Mouse (Mus musculus): Measurements from ENCODE around the gene Tsga10. TPM values are rescaled to one million over a fixed set of nuclear protein-coding genes. Genes with fewer than 3 reads are reported as not detected.
A peak's percentile ranks its signal among the peaks of the same experiment; 100 is the strongest.

The Tsga10 gene
- total and polyA plus RNA-seq, 3 experiments = 0.47 to 0.57 (median 0.55) TPM

GRCm38 (mm10) chr1:37903178-37903577 is 36.9 kb upstream of the Tsga10 start:
- H3K36me3 ChIP-seq (replicated peaks in 1 of 2; ENCODE audit: control insufficient read depth in 1 of 2, insufficient read depth in 1 of 2, low read length in 1 of 2) = peaks cover 13 to 26% of the 10 kb centered on the region in 2 experiments
- no peaks in the 10 kb centered on the region for H3K79me2 ChIP-seq (replicated peaks; ENCODE audit: control insufficient read depth, extremely low read depth, insufficient read depth, poor library complexity, severe bottlenecking)
- H3K4me2 ChIP-seq (ENCODE audit: insufficient read depth, low read depth, poor library complexity, severe bottlenecking) = no peak overlapping the region
- no peak overlapping the region for H3K4me3 ChIP-seq (replicated peaks in 1 of 3; ENCODE audit: low read depth in 2 of 3, low read length in 2 of 3, poor library complexity in 1 of 3)
- no peak overlapping the region for H3K27ac ChIP-seq (ENCODE audit: insufficient read depth, low read depth)
- DNase-seq (ENCODE audit: extremely low read depth) = peak; percentile 48
- dilution Hi-C loops (cut with MboI; ENCODE audit: extremely low pct_ligation_motif_present, extremely low pct_unique_long_range_greater_than_20kb, low sequenced_read_pairs) (no loop called here), in situ Hi-C loops (cut with MboI; ENCODE audit: low pct_ligation_motif_present, low pct_unique_long_range_greater_than_20kb, low sequenced_read_pairs) (no loop called here)
- no peak overlapping the region for H3K9ac ChIP-seq (ENCODE audit: insufficient read depth, low read depth)
- no peaks in the 10 kb centered on the region for H3K27me3 ChIP-seq (replicated peaks)
- no peaks in the 10 kb centered on the region for H3K4me1 ChIP-seq (ENCODE audit: control insufficient read depth in 1 of 2, insufficient read depth in 2 of 2)
- H3K9me3 ChIP-seq (replicated peaks; ENCODE audit: low read length) = no peaks in the 10 kb centered on the region
- TF ChIP-seq NELFE (IDR thresholded peaks at IDR 0.05; ENCODE audit: low read depth, low read length) = no peak
- TF ChIP-seq MEF2A (IDR thresholded peaks at IDR 0.05; ENCODE audit: borderline replicate concordance, low read depth, low read length) = no peak
- peak in 1 of 2 experiments; percentile 69; a peak in 2 of 4 replicates for TF ChIP-seq CTCF (conservative IDR thresholded peaks at IDR 0.05 in 1 of 2, IDR thresholded peaks at IDR 0.05 in 1 of 2; ENCODE audit: low read depth in 2 of 2, low read length in 2 of 2)
- peak; percentile 68 for TF ChIP-seq SMC3 (IDR thresholded peaks at IDR 0.05; ENCODE audit: low read depth, low read length)
- TF ChIP-seq E2F4 (IDR thresholded peaks at IDR 0.05; ENCODE audit: insufficient replicate concordance, low read depth, low read length) = no peak
- no peak for TF ChIP-seq MYC (IDR thresholded peaks at IDR 0.05; ENCODE audit: low read depth, low read length)
- TF ChIP-seq ETS1 (conservative IDR thresholded peaks at IDR 0.05; ENCODE audit: low read depth, low read length) = no peak
- TF ChIP-seq CHD2 (IDR thresholded peaks at IDR 0.05; ENCODE audit: low read length) = no peak
- TF ChIP-seq NRF1 (IDR thresholded peaks at IDR 0.05; ENCODE audit: low read depth, low read length) = no peak
- 0 out of 2 replicates have a peak, but pooled peaks have one; percentile 28 for TF ChIP-seq SIN3A (IDR thresholded peaks at IDR 0.05; ENCODE audit: low read length)
- no peak for TF ChIP-seq ZKSCAN1 (IDR thresholded peaks at IDR 0.05; ENCODE audit: borderline replicate concordance, low read depth, low read length)
- 0 out of 2 replicates have a peak, but pooled peaks have one; percentile 21 for TF ChIP-seq IRF4 (IDR thresholded peaks at IDR 0.05; ENCODE audit: low read depth, low read length)
- no peak for TF ChIP-seq TBP (conservative IDR thresholded peaks at IDR 0.05; ENCODE audit: low read depth, low read length)
- no peak for TF ChIP-seq ZMIZ1 (IDR thresholded peaks at IDR 0.05; ENCODE audit: low read depth, low read length)
- peak; percentile 57 for TF ChIP-seq RAD21 (IDR thresholded peaks at IDR 0.05; ENCODE audit: low read depth, low read length)
- no peak for TF ChIP-seq MAX (IDR thresholded peaks at IDR 0.05; ENCODE audit: low read length)

GRCm38 (mm10) chr1:37900288-37900687 is 34.1 kb upstream of the Tsga10 start:
- dilution Hi-C loops (cut with MboI; ENCODE audit: extremely low pct_ligation_motif_present, extremely low pct_unique_long_range_greater_than_20kb, low sequenced_read_pairs) = no loop called here
- no peak for TF ChIP-seq SMC3 (IDR thresholded peaks at IDR 0.05; ENCODE audit: low read depth, low read length)
- no peak for TF ChIP-seq MAX (IDR thresholded peaks at IDR 0.05; ENCODE audit: low read length)
- no peak for TF ChIP-seq MEF2A (IDR thresholded peaks at IDR 0.05; ENCODE audit: borderline replicate concordance, low read depth, low read length)
- TF ChIP-seq USF2 (conservative IDR thresholded peaks at IDR 0.05; ENCODE audit: low read depth, low read length) = no peak
- no peak for TF ChIP-seq RAD21 (IDR thresholded peaks at IDR 0.05; ENCODE audit: low read depth, low read length)
- TF ChIP-seq MAFK (IDR thresholded peaks at IDR 0.05; ENCODE audit: insufficient replicate concordance, low read length) = no peak
- no peak for TF ChIP-seq E2F4 (IDR thresholded peaks at IDR 0.05; ENCODE audit: insufficient replicate concordance, low read depth, low read length)
- TF ChIP-seq JUND (conservative IDR thresholded peaks at IDR 0.05; ENCODE audit: low read depth, low read length) = no peak
- TF ChIP-seq BHLHE40 (IDR thresholded peaks at IDR 0.05; ENCODE audit: low read depth, low read length) = no peak
- no peak for TF ChIP-seq TCF12 (IDR thresholded peaks at IDR 0.05; ENCODE audit: low read depth, low read length)
- TF ChIP-seq ETS1 (conservative IDR thresholded peaks at IDR 0.05; ENCODE audit: low read depth, low read length) = no peak
- no peak for TF ChIP-seq TBP (conservative IDR thresholded peaks at IDR 0.05; ENCODE audit: low read depth, low read length)
- TF ChIP-seq POLR2AphosphoS2 (IDR thresholded peaks at IDR 0.05; ENCODE audit: low read depth, low read length) = no peak
- no peak for TF ChIP-seq EP300 (IDR thresholded peaks at IDR 0.05; ENCODE audit: low read length)
- no peak for TF ChIP-seq ZKSCAN1 (IDR thresholded peaks at IDR 0.05; ENCODE audit: borderline replicate concordance, low read depth, low read length)
- TF ChIP-seq ZC3H11A (IDR thresholded peaks at IDR 0.05; ENCODE audit: low read depth, low read length) = no peak
- no peak for TF ChIP-seq USF1 (IDR thresholded peaks at IDR 0.05; ENCODE audit: low read depth, low read length)
- no peak for TF ChIP-seq CHD1 (IDR thresholded peaks at IDR 0.05; ENCODE audit: low read depth, low read length)
- no peak for TF ChIP-seq SIN3A (IDR thresholded peaks at IDR 0.05; ENCODE audit: low read length)
- H3K27me3 ChIP-seq (replicated peaks) = no peaks in the 10 kb centered on the region
- H3K27ac ChIP-seq (ENCODE audit: insufficient read depth, low read depth) = no peak overlapping the region
- H3K9ac ChIP-seq (ENCODE audit: insufficient read depth, low read depth) = no peak overlapping the region
- H3K4me2 ChIP-seq (ENCODE audit: insufficient read depth, low read depth, poor library complexity, severe bottlenecking) = no peak overlapping the region
- H3K9me3 ChIP-seq (replicated peaks; ENCODE audit: low read length) = no peaks in the 10 kb centered on the region
- in situ Hi-C loops (cut with MboI; ENCODE audit: low pct_ligation_motif_present, low pct_unique_long_range_greater_than_20kb, low sequenced_read_pairs) = no loop called here
- H3K36me3 ChIP-seq (replicated peaks in 1 of 2; ENCODE audit: control insufficient read depth in 1 of 2, insufficient read depth in 1 of 2, low read length in 1 of 2) = peaks cover 35 to 49% of the 10 kb centered on the region in 2 experiments
- no peaks in the 10 kb centered on the region for H3K4me1 ChIP-seq (ENCODE audit: control insufficient read depth in 1 of 2, insufficient read depth in 2 of 2)
- DNase-seq (ENCODE audit: extremely low read depth) = no peak
- no peaks in the 10 kb centered on the region for H3K79me2 ChIP-seq (replicated peaks; ENCODE audit: control insufficient read depth, extremely low read depth, insufficient read depth, poor library complexity, severe bottlenecking)
- no peak overlapping the region for H3K4me3 ChIP-seq (replicated peaks in 1 of 3; ENCODE audit: low read depth in 2 of 3, low read length in 2 of 3, poor library complexity in 1 of 3)
